Mouse (Mus musculus): ENCODE data around the gene Dusp13.
A peak's percentile ranks its signal among the peaks of the same experiment; 100 is the strongest.

GRCm38 (mm10) chr14:21748142-21748870 lies 2.7 kb downstream of the Dusp13 start:
- TF ChIP-seq CTCF (IDR thresholded peaks at IDR 0.05; ENCODE audit: low read depth) (peak; percentile 60), EP300 (IDR thresholded peaks at IDR 0.05; ENCODE audit: low read depth) (no peak)

Measured in liver, postnatal 0 days (tissue).